Mouse (Mus musculus): ENCODE measurements at regions not wholly inside any gene's neighbourhood (a gene's known extent, or its start where the extent isn't known, plus 50 kb on each side); places are given as distances from the start of the nearest gene placed in this dataset.

- H3K4me2 ChIP-seq (replicated peaks), result no peak overlapping the region
- no peak overlapping the region for H3K4me3 ChIP-seq
- no peak overlapping the region for H3K27ac ChIP-seq
- H3K9ac ChIP-seq, result no peak overlapping the region
- no peaks in the 10 kb centered on the region for H3K9me3 ChIP-seq
- no peaks in the 10 kb centered on the region for H3K27me3 ChIP-seq
- H3K4me1 ChIP-seq, result no peaks in the 10 kb centered on the region
- ATAC-seq (ENCODE audit: insufficient number of reproducible peaks, insufficient read depth, low FRiP score, low TSS enrichment), result no peak
- 86% methylated on average over 1 of the region's 1 CpGs for WGBS
- H3K36me3 ChIP-seq, result no peaks in the 10 kb centered on the region
These were observed 77.7 kb upstream of the Slc13a1 start for GRCm38 (mm10) chr6:24245591-24245990.

GRCm38 (mm10) chr6:24238541-24238940 lies 70.6 kb upstream of the Slc13a1 start:
- no peak overlapping the region for H3K4me3 ChIP-seq
- whole genome bisulfite sequencing, result 25% methylated on average over 1 of the region's 1 CpGs
- no peaks in the 10 kb centered on the region for H3K27me3 ChIP-seq
- H3K9me3 ChIP-seq, result no peaks in the 10 kb centered on the region
- H3K4me2 ChIP-seq (replicated peaks), result no peak overlapping the region
- H3K36me3 ChIP-seq, result no peaks in the 10 kb centered on the region
- no peaks in the 10 kb centered on the region for H3K4me1 ChIP-seq
- no peak for ATAC-seq (ENCODE audit: insufficient number of reproducible peaks, insufficient read depth, low FRiP score, low TSS enrichment)
- no peak overlapping the region for H3K27ac ChIP-seq
- no peak overlapping the region for H3K9ac ChIP-seq

GRCm38 (mm10) chr6:24238054-24238453 lies 70.2 kb upstream of the Slc13a1 start:
- Histone ChIP-seq H3K36me3 (no peaks in the 10 kb centered on the region), H3K4me3 (no peak overlapping the region), H3K9me3 (no peaks in the 10 kb centered on the region), H3K4me1 (no peaks in the 10 kb centered on the region), H3K4me2 (replicated peaks) (no peak overlapping the region), H3K27ac (no peak overlapping the region), H3K27me3 (no peaks in the 10 kb centered on the region), H3K9ac (no peak overlapping the region)
- ATAC-seq (ENCODE audit: insufficient number of reproducible peaks, insufficient read depth, low FRiP score, low TSS enrichment), result no peak
- WGBS, result 51% methylated on average over 2 of the region's 2 CpGs

- no peak overlapping the region for H3K27ac ChIP-seq
- no peak overlapping the region for H3K4me3 ChIP-seq
- H3K9ac ChIP-seq, result no peak overlapping the region
- no peaks in the 10 kb centered on the region for H3K9me3 ChIP-seq
- H3K27me3 ChIP-seq, result no peaks in the 10 kb centered on the region
- 74% methylated on average over 2 of the region's 2 CpGs for WGBS
- no peaks in the 10 kb centered on the region for H3K4me1 ChIP-seq
- no peak overlapping the region for H3K4me2 ChIP-seq (replicated peaks)
- H3K36me3 ChIP-seq, result no peaks in the 10 kb centered on the region
- ATAC-seq (ENCODE audit: insufficient number of reproducible peaks, insufficient read depth, low FRiP score, low TSS enrichment), result no peak
These were observed 65.7 kb upstream of the Slc13a1 start for GRCm38 (mm10) chr6:24233626-24234025.

GRCm38 (mm10) chr6:24220589-24220988 lies 52.7 kb upstream of the Slc13a1 start:
- no peaks in the 10 kb centered on the region for H3K36me3 ChIP-seq
- 85% methylated on average over 1 of the region's 1 CpGs for WGBS
- H3K4me2 ChIP-seq (replicated peaks), result no peak overlapping the region
- no peaks in the 10 kb centered on the region for H3K4me1 ChIP-seq
- no peak overlapping the region for H3K4me3 ChIP-seq
- no peak for ATAC-seq (ENCODE audit: insufficient number of reproducible peaks, insufficient read depth, low FRiP score, low TSS enrichment)
- H3K9ac ChIP-seq, result no peak overlapping the region
- no peak overlapping the region for H3K27ac ChIP-seq
- no peaks in the 10 kb centered on the region for H3K9me3 ChIP-seq
- no peaks in the 10 kb centered on the region for H3K27me3 ChIP-seq

- Histone ChIP-seq H3K4me2 (replicated peaks) (no peak overlapping the region), H3K4me1 (no peaks in the 10 kb centered on the region), H3K9me3 (no peaks in the 10 kb centered on the region), H3K27me3 (no peaks in the 10 kb centered on the region), H3K27ac (no peak overlapping the region), H3K36me3 (no peaks in the 10 kb centered on the region), H3K9ac (no peak overlapping the region), H3K4me3 (no peak overlapping the region)
- 63% methylated on average over 3 of the region's 3 CpGs for WGBS
- ATAC-seq (ENCODE audit: insufficient number of reproducible peaks, insufficient read depth, low FRiP score, low TSS enrichment), result no peak
These were observed 52.1 kb upstream of the Slc13a1 start for GRCm38 (mm10) chr6:24219882-24220522.

Measured in embryonic facial prominence, embryonic 12.5 days (tissue).